Mouse (Mus musculus) monocyte, adult 5-6 weeks (primary cell): ENCODE results near the gene Olfr141. TPM values are rescaled to one million over a fixed set of nuclear protein-coding genes. Genes with fewer than 3 reads are reported as not detected.

Experiments used
- ATAC-seq: fragments of 153-309, 156-312 bp; replicated peaks from 2 replicates; pipeline ENCODE4 v1.8.0; 2017; ENCODE audit warnings: mild to moderate bottlenecking; ENCODE audit not compliant: low TSS enrichment, insufficient number of reproducible peaks, severe bottlenecking, poor library complexity, low FRiP score
- total RNA-seq: library from RNA; stranded (forward); fragments of 200-1000, 200-491, 200-594 nt; gene quantifications from 3 replicates; pipeline ENCODE4 v1.2.3, GENCODE M21; 2017

The Olfr141 gene
- not detected in 3 replicates for total RNA-seq

DNA sequence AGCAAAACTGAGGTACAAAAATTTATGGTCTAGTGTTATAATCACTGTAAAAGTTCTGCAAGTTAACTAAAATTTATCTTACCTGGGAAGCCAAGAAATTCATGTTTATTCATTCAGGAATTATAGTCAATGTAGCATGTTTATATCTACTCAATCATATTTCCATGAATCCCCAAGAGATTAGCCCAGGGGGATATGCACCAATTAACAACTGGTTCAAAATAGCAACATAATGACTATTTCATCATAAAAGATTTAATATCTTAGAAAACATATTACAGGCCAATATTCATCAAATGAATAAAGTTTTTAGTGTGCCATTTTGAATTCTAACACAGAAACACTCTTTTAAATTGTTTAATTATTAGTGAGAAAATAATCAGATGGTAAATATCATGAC lies at the start of gene Olfr141:
Gene Olfr141, minus strand, starts transcription at position 101 of the 400 bp plus-strand sequence.
- no peak for ATAC-seq

DNA sequence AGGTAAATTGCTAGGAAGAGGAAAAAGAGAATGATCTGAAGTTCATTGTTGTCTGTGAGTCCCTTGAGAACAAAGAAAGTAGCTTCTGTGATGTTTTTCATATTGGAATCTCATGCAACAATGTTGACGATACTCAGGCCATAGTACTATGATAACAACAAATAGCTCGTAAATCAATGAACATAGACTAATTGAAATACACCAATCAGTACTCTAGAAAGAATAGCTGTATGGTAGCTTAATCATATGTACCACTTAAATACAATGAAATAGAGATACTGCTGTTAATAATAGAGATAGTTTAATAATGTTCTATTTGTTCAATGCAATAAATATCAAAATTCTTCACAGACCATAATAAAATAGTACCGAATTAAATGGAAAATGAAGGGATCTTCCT lies 41.8 kb upstream of the Olfr141 start, which contains the start of gene Olfr1095:
Gene Olfr1095, minus strand, starts transcription at position 101 of the 400 bp plus-strand sequence.
- ATAC-seq: no peak

DNA sequence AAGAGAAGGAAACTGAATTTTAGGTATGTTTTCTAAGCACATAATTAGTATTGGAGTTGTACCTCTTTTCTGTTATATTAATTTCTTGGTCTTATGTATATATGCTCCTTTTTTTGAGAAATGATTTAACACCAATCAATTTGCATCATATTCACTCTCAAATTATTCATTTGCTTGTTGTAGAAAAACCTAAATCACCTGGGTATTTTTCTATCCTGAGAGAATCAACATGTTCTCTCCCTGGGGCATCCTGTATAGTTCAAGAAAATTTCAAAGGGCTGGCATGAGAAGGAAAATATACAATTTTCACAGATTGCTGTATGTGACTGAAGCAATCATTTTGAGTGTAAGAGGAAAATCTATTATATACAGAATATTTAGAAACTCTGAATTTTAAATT lies 14.5 kb upstream of the Olfr141 start, which contains the start of gene Olfr1094:
Gene Olfr1094, plus strand, starts transcription at position 301 of the 400 bp plus-strand sequence.
- ATAC-seq: no peak

DNA sequence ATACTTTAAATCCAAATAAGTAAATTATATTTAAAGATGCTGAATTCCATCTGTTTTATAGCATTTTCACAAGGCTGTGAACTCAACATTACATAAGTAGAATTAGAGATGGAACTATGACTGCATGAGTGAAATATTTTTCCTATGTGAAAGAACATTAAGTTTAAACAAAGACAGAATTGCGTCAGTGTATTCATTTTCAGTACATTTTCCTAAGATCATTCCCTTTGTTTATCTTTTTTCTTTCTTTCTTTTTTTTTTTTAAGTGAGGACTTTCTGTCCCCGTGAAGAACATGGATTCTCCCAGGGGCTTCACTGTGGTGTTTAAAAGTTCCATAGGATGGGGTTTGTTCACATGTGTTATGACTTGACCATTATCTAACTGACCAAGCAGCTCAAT lies 27.6 kb downstream of the Olfr141 start, which contains the start of gene Olfr1093:
Gene Olfr1093, plus strand, starts transcription at position 301 of the 400 bp plus-strand sequence.
- ATAC-seq: no peak

DNA sequence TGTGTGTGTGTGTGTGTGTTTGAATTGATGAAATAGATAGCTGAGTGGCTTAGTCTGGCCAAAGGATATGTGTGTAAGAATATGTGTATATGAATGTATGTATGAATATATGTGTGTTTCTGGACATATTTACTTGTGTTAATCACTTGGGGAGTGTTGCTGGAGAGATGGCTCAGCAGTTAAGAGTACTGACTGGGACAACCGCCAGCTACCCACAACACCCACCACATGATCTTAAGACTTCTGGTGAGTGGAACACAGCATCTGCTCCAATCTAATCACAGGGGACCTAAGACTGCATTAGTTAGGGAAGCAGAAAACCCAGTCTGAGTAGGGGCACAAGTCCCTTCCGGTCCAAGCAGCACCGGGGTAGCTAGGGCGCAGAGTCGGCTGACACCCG lies 48.8 kb downstream of the Olfr141 start:
- no peak for ATAC-seq

DNA sequence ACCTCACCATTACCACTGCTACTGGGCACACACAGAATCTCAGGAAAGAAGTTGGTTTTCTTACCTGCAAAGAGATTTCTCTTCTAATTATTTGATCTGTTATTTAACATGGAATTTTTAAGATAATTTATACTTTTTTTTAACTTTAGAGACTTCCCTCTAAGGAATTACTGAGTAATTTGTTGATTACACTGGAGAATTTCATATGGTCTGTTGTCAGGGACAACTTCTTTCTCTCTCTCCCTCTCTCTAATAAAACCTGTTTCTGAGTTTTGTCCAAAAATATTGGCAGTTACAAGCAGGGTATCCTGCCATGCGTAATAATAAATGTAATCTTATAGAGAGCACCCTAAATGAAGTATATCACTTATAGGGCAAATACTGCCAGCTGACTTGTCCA lies 50.9 kb downstream of the Olfr141 start, which contains the start of gene Olfr1090:
Gene Olfr1090, minus strand, starts transcription at position 101 of the 400 bp plus-strand sequence.
- ATAC-seq: no peak

Other genes with a start within 250 kb of the Olfr141 start
- gene Olfr1082, start 211.1 kb downstream of the Olfr141 start, total RNA-seq: not detected in 3 replicates
- gene Olfr1084, start 170.3 kb downstream of the Olfr141 start, total RNA-seq: not detected in 3 replicates
- not detected in 3 replicates for gene Olfr1085, start 148.0 kb downstream of the Olfr141 start, total RNA-seq
- not detected in 3 replicates for gene Olfr1086, start 129.9 kb downstream of the Olfr141 start, total RNA-seq
- not detected in 3 replicates for gene Olfr1087, start 111.6 kb downstream of the Olfr141 start, total RNA-seq
- not detected in 3 replicates for gene Olfr1089, start 76.3 kb downstream of the Olfr141 start, total RNA-seq
- not detected in 3 replicates for gene Olfr1090, start 51.0 kb downstream of the Olfr141 start, total RNA-seq
- not detected in 3 replicates for gene Olfr1093, start 27.5 kb downstream of the Olfr141 start, total RNA-seq
- not detected in 3 replicates for gene Olfr1094, start 14.6 kb upstream of the Olfr141 start, total RNA-seq
- gene Olfr1095, start 41.7 kb upstream of the Olfr141 start, total RNA-seq: not detected in 3 replicates
- gene Gm13723, start 64.8 kb upstream of the Olfr141 start, total RNA-seq: not detected in 3 replicates
- not detected in 3 replicates for gene Olfr1097, start 82.2 kb upstream of the Olfr141 start, total RNA-seq
- not detected in 3 replicates for gene Olfr1098, start 114.5 kb upstream of the Olfr141 start, total RNA-seq
- not detected in 3 replicates for gene Olfr1099, start 150.7 kb upstream of the Olfr141 start, total RNA-seq
- not detected in 3 replicates for gene Olfr1100, start 169.9 kb upstream of the Olfr141 start, total RNA-seq
- not detected in 3 replicates for gene Olfr1101, start 181.2 kb upstream of the Olfr141 start, total RNA-seq
- gene Olfr1102, start 188.4 kb upstream of the Olfr141 start, total RNA-seq: not detected in 3 replicates
- not detected in 3 replicates for gene Olfr1104, start 217.1 kb upstream of the Olfr141 start, total RNA-seq
- not detected in 3 replicates for gene Olfr1105, start 226.5 kb upstream of the Olfr141 start, total RNA-seq
- not detected in 3 replicates for gene Olfr1106, start 242.3 kb upstream of the Olfr141 start, total RNA-seq